Comparison of ENCODE assay signal across 8 mouse cellular contexts in genomic region chr10:125994855-125995254, GRCm38 (mm10). TPM values are rescaled to one million over a fixed set of nuclear protein-coding genes. Genes with fewer than 3 reads are reported as not detected.
DNase-seq lines count a peak whose midpoint lies in the region; ATAC-seq lines count a peak whose summit lies in the region.

No protein-coding gene starts in this region.

- 19% methylated on average over 1 of the region's 1 CpGs for WGBS in large intestine, adult 2 months

- intact Hi-C loops in gastrocnemius, postnatal 14 days (cut with DNase I; ENCODE audit: low total_unique reads) = loop anchor here (10.0 kb wide), 1 partner anchor 210 kb away; no protein-coding TSS in a partner anchor

- peak; percentile 84 for ATAC-seq in monocyte, adult 5-6 weeks (replicated peaks; ENCODE audit: insufficient number of reproducible peaks, low FRiP score, low TSS enrichment, poor library complexity, severe bottlenecking)

- peak; percentile 30 for DNase-seq in adrenal gland, adult 2 months
- no peak for DNase-seq in adrenal gland, adult 18-20 months (ENCODE audit: low spot score in 2 of 2)
- DNase-seq in ovary, postnatal 14 days (ENCODE audit: low spot score) = peak; percentile 22
- DNase-seq in ovary, postnatal 10 days (ENCODE audit: low spot score) = no peak
- DNase-seq in gastrocnemius, postnatal 14 days = peak; percentile 59
- peak; percentile 62 for DNase-seq in large intestine, adult 2 months (ENCODE audit: low read depth, low spot score)
- no peak for DNase-seq in layer of hippocampus, adult 9-10 months (ENCODE audit: low spot score)

RNA-seq across cellular contexts. Expression of gene Lrig3, which starts 28.9 kb away (rescaled TPM):
- 1 to 10 TPM; 4.2 to 5.8 TPM for total RNA-seq in adrenal gland, adult 2 months (2021)
- 3.6 and 4.2 TPM in 2 replicates for polyA plus RNA-seq in adrenal gland, adult 2 months (2012; rRNA removed)
- 1 to 10 TPM; 4.5 to 4.7 TPM for total RNA-seq in adrenal gland, adult 18-20 months (2021)
- total RNA-seq in gastrocnemius, postnatal 14 days (2021) = 1 to 10 TPM; 5.2 to 5.5 TPM
- polyA plus RNA-seq in large intestine, adult 2 months (2012; rRNA removed) = 12.5 and 22.8 TPM in 2 replicates
- 1.2 to 3.0 TPM (median 2.5 TPM) in 3 replicates for total RNA-seq in monocyte, adult 5-6 weeks (2017)

Comparison
In these comparisons a context has a peak if more than half of its experiments do, and no peak if none do; other contexts are left out.
1. DNase-seq: peak in adrenal gland, adult 2 months (single experiment), ovary, postnatal 14 days (single experiment), gastrocnemius, postnatal 14 days (single experiment) and large intestine, adult 2 months (single experiment); none in adrenal gland, adult 18-20 months (0 of 2), ovary, postnatal 10 days (single experiment) and layer of hippocampus, adult 9-10 months (single experiment).